Mouse (Mus musculus) bone marrow macrophage, adult 2 months (primary cell): ENCODE data around the gene Pde4dip. TPM values are rescaled to one million over a fixed set of nuclear protein-coding genes. Genes with fewer than 3 reads are reported as not detected.

Experiments used
- H3K27ac ChIP-seq: 2 replicates; pipeline ENCODE4 v1.5.1; 2012; ENCODE audit warnings: low read depth, low read length; ENCODE audit not compliant: insufficient read depth
- H3K4me1 ChIP-seq: 2 replicates; pipeline ENCODE4 v1.6.1; 2012; ENCODE audit warnings: low read length; ENCODE audit not compliant: control insufficient read depth, insufficient read depth
- H3K4me3 ChIP-seq: 2 replicates; pipeline ENCODE4 v1.5.1; 2012; ENCODE audit warnings: mild to moderate bottlenecking, low read length, moderate library complexity; ENCODE audit not compliant: insufficient read depth
- CTCF ChIP-seq: IDR thresholded peaks from 2 replicates; pipeline ENCODE4 v1.5.1; 2012; ENCODE audit warnings: low read depth, mild to moderate bottlenecking, low read length, moderate library complexity
- POLR2A ChIP-seq: IDR thresholded peaks from 2 replicates; pipeline ENCODE4 v1.6.1; 2012; ENCODE audit warnings: mild to moderate bottlenecking, low read depth, low read length, borderline replicate concordance
- polyA plus RNA-seq: library from polyadenylated mRNA; stranded (reverse); fragments of >200 nt; gene quantifications from 2 replicates; pipeline ENCODE4 v1.2.4, GENCODE M21; 2012; ENCODE audit not compliant: missing spikeins, insufficient read depth, insufficient read length

The Pde4dip gene
- polyA plus RNA-seq, 1 experiment = 16.6 TPM

DNA sequence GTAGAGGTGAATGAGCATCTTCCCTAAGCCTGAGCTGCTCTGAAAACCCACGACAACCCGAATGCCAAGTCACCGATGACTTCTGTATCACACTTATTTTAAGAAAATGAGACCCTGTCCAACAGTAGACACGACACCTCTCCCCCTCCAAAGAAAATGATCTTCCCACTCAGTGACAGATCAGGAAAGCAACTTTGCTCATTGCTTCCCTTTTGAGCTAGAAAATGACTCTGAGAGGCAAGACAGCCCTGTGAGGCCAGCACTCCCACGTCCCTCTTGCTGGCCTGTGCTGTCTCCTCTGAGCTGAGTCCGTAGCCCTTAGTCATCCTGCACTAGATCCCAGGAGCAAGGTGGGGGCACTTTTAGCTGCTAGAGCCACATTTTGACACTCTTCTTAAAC is 155.9 kb downstream of the Pde4dip start:
- no peak overlapping the region for H3K27ac ChIP-seq
- peaks cover 13% of the 10 kb centered on the region for H3K4me1 ChIP-seq
- no peak overlapping the region for H3K4me3 ChIP-seq
- TF ChIP-seq POLR2A = no peak
- TF ChIP-seq CTCF = no peak

- TF ChIP-seq POLR2A (no peak), CTCF (no peak)
- no peak overlapping the region for H3K27ac ChIP-seq
- peaks cover 1% of the 10 kb centered on the region; the same call in 1 of the 2 replicates for H3K4me1 ChIP-seq
- no peak overlapping the region for H3K4me3 ChIP-seq
Measured at GRCm38 (mm10) chr3:97730624-97731023, 157.9 kb downstream of the Pde4dip start.

GRCm38 (mm10) chr3:97730131-97730530 is 158.4 kb downstream of the Pde4dip start:
- no peaks in the 10 kb centered on the region for H3K4me1 ChIP-seq
- no peak overlapping the region for H3K4me3 ChIP-seq
- H3K27ac ChIP-seq = no peak overlapping the region
- TF ChIP-seq CTCF (no peak), POLR2A (no peak)

DNA sequence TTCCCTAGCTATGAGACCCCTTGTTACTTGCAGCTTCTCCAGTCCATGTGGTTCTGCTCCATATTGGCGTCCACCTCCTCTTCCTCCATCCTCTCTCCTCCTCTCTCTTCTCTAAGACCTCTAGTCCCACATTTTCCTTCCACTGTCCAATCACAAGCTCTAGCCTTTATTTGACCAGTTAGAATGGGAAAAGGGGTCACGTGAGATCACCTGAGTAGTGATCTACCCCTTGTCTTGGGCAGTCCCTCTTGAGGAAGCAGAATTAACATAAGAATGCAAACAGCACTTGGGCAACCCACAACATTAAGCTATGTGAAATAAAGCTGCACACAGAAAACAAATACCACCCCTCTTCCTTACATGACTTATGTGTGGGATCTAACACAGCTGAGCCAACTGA is 160.7 kb downstream of the Pde4dip start:
- H3K4me1 ChIP-seq = no peaks in the 10 kb centered on the region
- no peak overlapping the region for H3K4me3 ChIP-seq
- H3K27ac ChIP-seq = no peak overlapping the region
- no peak for TF ChIP-seq CTCF
- no peak for TF ChIP-seq POLR2A

DNA sequence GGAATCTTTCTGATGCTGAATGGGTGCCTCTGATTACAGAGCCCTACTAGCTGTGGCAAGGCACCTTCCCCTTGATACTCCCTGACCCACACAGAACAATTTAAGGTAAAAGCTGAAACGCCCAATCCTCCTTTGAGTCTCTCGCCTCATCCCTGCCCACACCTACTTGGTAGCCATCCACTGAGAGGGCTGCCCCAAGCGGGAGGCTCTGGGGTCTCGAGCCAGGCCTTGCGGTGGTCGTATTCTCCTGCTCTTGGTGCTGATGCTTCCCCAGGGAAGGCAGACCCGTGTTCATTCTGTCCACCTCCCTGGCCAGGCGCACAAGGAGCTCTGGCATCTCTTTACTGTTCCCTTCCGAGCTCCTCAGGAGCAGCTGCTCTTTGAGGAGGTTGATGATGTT is 169.4 kb downstream of the Pde4dip start:
- Histone ChIP-seq H3K4me3 (no peak overlapping the region), H3K4me1 (no peaks in the 10 kb centered on the region)
- TF ChIP-seq CTCF (no peak), POLR2A (no peak)

GRCm38 (mm10) chr3:97715922-97716321 is 172.6 kb downstream of the Pde4dip start:
- no peaks in the 10 kb centered on the region for H3K4me1 ChIP-seq
- H3K4me3 ChIP-seq = no peak overlapping the region
- H3K27ac ChIP-seq = no peak overlapping the region
- no peak for TF ChIP-seq POLR2A
- TF ChIP-seq CTCF = no peak

More for the DNA sequence above, 169.4 kb downstream of the Pde4dip start:
- H3K27ac ChIP-seq = no peak overlapping the region

DNA sequence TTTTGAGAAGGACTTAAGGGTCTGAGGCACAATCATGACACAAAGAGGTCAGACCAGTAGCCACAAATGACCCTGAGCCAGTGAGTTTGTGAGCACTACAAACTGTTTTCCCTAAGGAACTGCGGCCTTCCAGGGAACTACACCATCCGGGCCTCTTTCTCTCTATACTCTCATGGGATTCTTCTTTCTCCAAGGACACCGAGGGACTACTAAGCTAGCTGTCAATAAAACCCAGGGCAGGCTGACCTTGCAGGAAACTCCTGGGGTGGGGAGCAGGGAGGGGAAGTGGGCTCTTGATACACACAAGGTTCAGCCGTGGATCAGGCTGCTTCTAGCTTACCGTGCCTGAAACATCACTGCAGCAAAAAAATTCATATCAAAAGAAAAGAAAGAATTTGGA is 177.6 kb downstream of the Pde4dip start:
- no peak overlapping the region for H3K27ac ChIP-seq
- H3K4me3 ChIP-seq = no peak overlapping the region
- H3K4me1 ChIP-seq = no peaks in the 10 kb centered on the region
- TF ChIP-seq POLR2A = no peak
- no peak for TF ChIP-seq CTCF

DNA sequence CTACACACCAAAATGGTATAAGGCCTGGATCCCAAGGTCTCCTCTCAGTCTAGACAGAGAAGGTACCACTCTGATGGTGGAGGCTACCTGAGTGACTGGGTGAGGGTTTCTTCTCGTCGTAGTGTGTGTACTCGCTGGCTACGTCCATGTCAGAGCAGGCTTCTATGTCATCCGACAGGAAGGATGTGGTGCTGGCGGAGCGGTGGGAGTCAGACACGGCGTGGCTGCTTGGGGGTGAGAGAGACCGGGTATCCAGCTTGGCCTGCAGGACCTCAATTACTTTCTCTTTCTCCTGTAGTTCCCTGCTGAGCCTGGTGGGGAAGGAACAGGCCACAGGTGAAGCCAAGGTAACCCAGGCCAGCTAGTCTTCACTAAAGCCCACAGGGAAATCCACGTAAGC is 178.4 kb downstream of the Pde4dip start:
- H3K27ac ChIP-seq = no peak overlapping the region
- H3K4me1 ChIP-seq = no peaks in the 10 kb centered on the region
- H3K4me3 ChIP-seq = no peak overlapping the region
- TF ChIP-seq POLR2A (no peak), CTCF (no peak)

DNA sequence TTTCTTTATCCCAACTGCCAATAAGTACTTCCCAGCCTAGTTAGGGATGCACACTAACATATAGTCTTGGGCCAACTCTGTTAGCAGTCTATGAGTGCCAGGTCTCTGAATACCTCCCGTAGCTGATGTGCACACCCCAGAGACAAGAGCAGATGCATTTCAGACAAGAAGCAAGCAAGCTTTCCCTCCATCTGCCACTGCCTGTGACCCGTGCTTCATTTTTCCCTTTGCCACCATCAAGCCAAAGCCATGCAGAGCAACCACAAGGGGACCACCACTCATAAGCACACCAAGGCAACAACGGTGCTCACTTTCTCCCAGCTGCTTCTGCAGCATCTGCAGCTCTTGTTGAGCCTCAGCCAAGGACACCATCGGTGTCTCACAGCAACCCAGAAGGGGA is 181.9 kb downstream of the Pde4dip start:
- H3K4me3 ChIP-seq = no peak overlapping the region
- no peaks in the 10 kb centered on the region for H3K4me1 ChIP-seq
- no peak overlapping the region for H3K27ac ChIP-seq
- TF ChIP-seq CTCF (no peak), POLR2A (no peak)

DNA sequence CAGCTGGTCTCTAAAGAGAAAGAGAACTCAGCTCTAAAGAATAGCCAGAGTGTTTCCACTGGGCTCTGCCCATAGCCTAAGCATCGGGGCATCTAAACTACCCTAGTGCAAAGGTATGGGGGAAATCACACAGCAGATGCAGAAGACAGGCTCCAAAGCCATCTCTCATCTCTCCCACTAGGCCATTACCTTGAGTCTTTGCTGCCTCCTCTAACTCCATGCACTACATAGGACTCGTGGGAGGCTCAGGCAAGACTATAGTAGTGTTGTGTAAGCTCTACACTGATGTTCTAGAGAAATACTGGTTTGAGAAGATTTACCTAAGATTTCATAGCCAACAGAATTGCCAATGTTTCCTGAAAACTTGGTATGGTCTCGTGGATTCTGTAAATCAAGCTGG is 183.0 kb downstream of the Pde4dip start:
- no peak overlapping the region for H3K4me3 ChIP-seq
- no peaks in the 10 kb centered on the region for H3K4me1 ChIP-seq
- H3K27ac ChIP-seq = no peak overlapping the region
- TF ChIP-seq CTCF = no peak

- no peak for TF ChIP-seq POLR2A
- no peak for TF ChIP-seq CTCF
- Histone ChIP-seq H3K4me3 (no peak overlapping the region), H3K4me1 (no peaks in the 10 kb centered on the region), H3K27ac (no peak overlapping the region)
Measured at GRCm38 (mm10) chr3:97702448-97703080, 185.9 kb downstream of the Pde4dip start.
